Mouse (Mus musculus): ENCODE measurements around the gene Tmem151b. TPM values are rescaled to one million over a fixed set of nuclear protein-coding genes. Genes with fewer than 3 reads are reported as not detected.

The Tmem151b gene
- 9.2 and 11.1 TPM in 2 replicates for polyA plus RNA-seq (2016; fragmentation: Nextera tagmentation; extraction: Ambion mirVana)

DNA sequence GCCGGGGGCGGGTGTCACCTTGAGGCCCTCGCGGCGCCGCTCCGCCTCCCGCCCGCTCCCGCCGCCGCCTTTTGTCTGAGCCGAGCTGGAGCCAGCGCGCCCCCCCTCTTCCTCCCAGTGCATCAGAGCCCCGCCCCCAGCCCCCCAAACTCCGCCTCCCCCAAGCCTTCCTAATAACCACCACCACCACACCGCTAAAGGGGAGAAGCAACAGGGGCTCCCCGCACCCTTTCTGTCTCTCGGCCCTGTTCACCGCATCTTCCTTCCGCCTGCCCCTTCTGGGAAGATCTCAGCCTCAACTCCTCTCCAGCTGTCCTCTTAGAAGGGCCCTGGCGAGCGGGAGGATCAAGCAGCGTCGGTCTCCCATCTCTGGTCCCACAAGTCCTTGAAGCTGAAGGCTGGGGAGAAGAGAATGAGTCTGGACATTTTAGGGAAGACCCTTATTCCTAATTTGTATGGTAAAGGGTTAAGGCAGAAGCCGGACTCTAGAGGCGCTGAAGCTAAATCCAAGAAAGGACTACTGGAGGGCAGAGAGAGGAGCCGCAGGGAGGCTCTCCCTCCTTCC is at the start of gene Tmem151b:
Gene Tmem151b, minus strand, starts transcription at position 61 of the 565 bp plus-strand sequence.
- peak; percentile 12; the same call in 1 of the 2 replicates for ATAC-seq (ENCODE audit: insufficient number of reproducible peaks, insufficient read depth, low FRiP score, low TSS enrichment)
- H3K9me3 ChIP-seq, result no peaks in the 10 kb centered on the region

DNA sequence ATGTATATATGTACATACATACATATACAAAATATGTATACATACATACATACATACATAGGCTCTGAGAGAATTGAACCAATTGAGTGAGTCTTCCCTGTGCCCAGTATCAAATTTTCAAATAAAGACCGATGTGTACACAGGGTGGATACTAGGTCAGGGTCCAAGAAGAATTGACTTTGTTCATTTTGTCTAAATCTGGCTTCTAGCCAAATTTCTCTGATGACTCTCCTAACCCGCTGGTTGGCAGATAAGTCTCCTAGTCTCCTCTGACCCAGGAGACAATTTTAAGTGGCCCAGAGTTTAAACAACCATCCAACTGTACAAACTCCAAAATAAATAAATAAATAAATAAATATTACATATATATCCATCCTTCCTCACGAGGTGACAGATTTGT is 49.4 kb upstream of the Tmem151b start:
- Histone ChIP-seq H3K4me1 (peaks cover 55% of the 10 kb centered on the region), H3K9me3 (no peaks in the 10 kb centered on the region), H3K4me2 (replicated peaks) (peak overlapping the region; percentile 65), H3K27ac (no peak overlapping the region), H3K4me3 (no peak overlapping the region), H3K9ac (no peak overlapping the region; the same call in 1 of the 2 replicates), H3K27me3 (peaks cover 51% of the 10 kb centered on the region), H3K36me3 (no peaks in the 10 kb centered on the region)
- no peak for ATAC-seq (ENCODE audit: insufficient number of reproducible peaks, insufficient read depth, low FRiP score, low TSS enrichment)
- WGBS, result 58% methylated on average over 3 of the region's 3 CpGs

More for the DNA sequence above, at the start of gene Tmem151b:
- peaks cover 8% of the 10 kb centered on the region for H3K36me3 ChIP-seq
- H3K27ac ChIP-seq, result peak within 1 kb of the TSS; percentile 83
- WGBS, result 1% methylated on average over 12 of the region's 29 CpGs
- H3K4me2 ChIP-seq (replicated peaks), result peak within 1 kb of the TSS; percentile 72
- peaks cover 41% of the 10 kb centered on the region for H3K27me3 ChIP-seq
- H3K4me3 ChIP-seq, result peak within 1 kb of the TSS; percentile 79
- peaks cover 26% of the 10 kb centered on the region for H3K4me1 ChIP-seq
- H3K9ac ChIP-seq, result peak within 1 kb of the TSS; percentile 93

GRCm38 (mm10) chr17:45598376-45598775 is 48.9 kb upstream of the Tmem151b start:
- ATAC-seq (ENCODE audit: insufficient number of reproducible peaks, insufficient read depth, low FRiP score, low TSS enrichment), result no peak
- peaks cover 55% of the 10 kb centered on the region for H3K27me3 ChIP-seq
- H3K4me3 ChIP-seq, result no peak overlapping the region
- H3K4me2 ChIP-seq (replicated peaks), result no peak overlapping the region
- H3K9ac ChIP-seq, result no peak overlapping the region
- H3K9me3 ChIP-seq, result no peaks in the 10 kb centered on the region
- WGBS, result 75% methylated on average over 2 of the region's 2 CpGs
- H3K27ac ChIP-seq, result no peak overlapping the region
- H3K4me1 ChIP-seq, result peaks cover 60% of the 10 kb centered on the region
- H3K36me3 ChIP-seq, result no peaks in the 10 kb centered on the region

DNA sequence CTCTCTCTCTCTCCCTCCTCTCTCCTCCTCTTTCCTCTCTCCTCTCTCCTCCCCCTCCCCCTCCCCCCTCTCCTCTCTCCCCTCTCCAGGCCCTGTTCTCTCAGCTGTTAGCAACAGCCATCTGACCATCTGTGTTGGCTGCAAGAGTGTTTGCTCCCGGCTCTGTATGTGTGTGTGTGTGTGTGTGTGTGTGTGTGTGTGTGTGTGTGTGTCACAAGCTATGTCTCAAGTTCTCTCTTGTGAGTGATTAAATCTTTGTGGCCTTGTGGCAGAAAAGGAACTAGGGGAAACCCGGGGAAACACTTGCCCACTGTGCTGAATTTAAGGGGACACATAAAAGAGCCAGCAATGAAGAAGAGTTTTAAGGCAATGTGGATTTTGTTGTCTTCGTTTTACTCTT is 48.3 kb upstream of the Tmem151b start:
- 26% methylated on average over 3 of the region's 3 CpGs for WGBS
- Histone ChIP-seq H3K27me3 (peaks cover 55% of the 10 kb centered on the region), H3K36me3 (no peaks in the 10 kb centered on the region), H3K4me3 (no peak overlapping the region), H3K4me2 (replicated peaks) (no peak overlapping the region), H3K9ac (no peak overlapping the region), H3K9me3 (no peaks in the 10 kb centered on the region), H3K4me1 (peaks cover 66% of the 10 kb centered on the region), H3K27ac (no peak overlapping the region)
- no peak for ATAC-seq (ENCODE audit: insufficient number of reproducible peaks, insufficient read depth, low FRiP score, low TSS enrichment)

- H3K9me3 ChIP-seq, result no peaks in the 10 kb centered on the region
- H3K36me3 ChIP-seq, result no peaks in the 10 kb centered on the region
- no peak overlapping the region for H3K4me3 ChIP-seq
- no peak overlapping the region for H3K4me2 ChIP-seq (replicated peaks)
- 26% methylated on average over 11 of the region's 11 CpGs for WGBS
- H3K27me3 ChIP-seq, result peaks cover 48% of the 10 kb centered on the region
- H3K27ac ChIP-seq, result peak overlapping the region; percentile 51
- no peak overlapping the region for H3K9ac ChIP-seq
- ATAC-seq (ENCODE audit: insufficient number of reproducible peaks, insufficient read depth, low FRiP score, low TSS enrichment), result 0 out of 2 replicates have a peak, but pooled peaks have one; percentile 19
- peaks cover 70% of the 10 kb centered on the region for H3K4me1 ChIP-seq
Observed at GRCm38 (mm10) chr17:45596631-45597396, 47.3 kb upstream of the Tmem151b start.

DNA sequence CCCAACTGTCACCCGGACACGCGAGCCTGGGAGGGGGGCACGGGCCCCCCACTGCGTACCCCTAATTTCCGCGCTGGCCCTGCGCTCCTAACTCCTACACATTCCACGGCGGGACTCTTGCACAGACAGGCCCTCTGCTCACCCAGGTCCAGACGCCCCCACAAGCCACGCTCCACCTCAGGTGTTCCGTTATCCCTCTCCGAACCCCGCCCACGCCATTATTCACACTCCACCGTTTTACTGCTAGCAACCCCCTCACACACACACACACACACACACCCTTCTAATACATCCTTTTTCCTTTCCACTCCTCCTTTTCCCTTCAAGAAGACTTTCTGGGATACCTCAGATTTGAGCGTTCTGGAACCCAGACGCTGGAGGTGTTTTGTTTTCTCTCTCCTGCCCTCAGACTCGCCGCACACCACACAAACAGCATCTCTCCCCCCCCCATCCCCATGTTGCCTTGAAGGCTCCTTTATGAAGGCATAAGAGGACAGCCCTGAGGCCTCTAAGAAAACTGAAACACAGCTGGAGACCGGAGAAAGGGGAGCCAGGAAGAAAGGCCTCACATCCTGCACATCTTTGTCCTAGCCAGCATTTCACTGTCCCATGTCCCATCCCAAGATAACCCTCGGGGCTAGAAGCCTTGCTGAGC is 46.4 kb upstream of the Tmem151b start:
- Histone ChIP-seq H3K36me3 (no peaks in the 10 kb centered on the region), H3K4me1 (peaks cover 67% of the 10 kb centered on the region), H3K9me3 (no peaks in the 10 kb centered on the region), H3K4me2 (replicated peaks) (peak overlapping the region; percentile 98), H3K27me3 (peaks cover 39% of the 10 kb centered on the region), H3K4me3 (peak overlapping the region; percentile 52), H3K9ac (peak overlapping the region; percentile 68), H3K27ac (0 out of 2 replicates have a peak overlapping the region, but pooled peaks have one; percentile 26)
- WGBS, result 5% methylated on average over 23 of the region's 23 CpGs
- peak; percentile 3; the same call in 1 of the 2 replicates for ATAC-seq (ENCODE audit: insufficient number of reproducible peaks, insufficient read depth, low FRiP score, low TSS enrichment)

DNA sequence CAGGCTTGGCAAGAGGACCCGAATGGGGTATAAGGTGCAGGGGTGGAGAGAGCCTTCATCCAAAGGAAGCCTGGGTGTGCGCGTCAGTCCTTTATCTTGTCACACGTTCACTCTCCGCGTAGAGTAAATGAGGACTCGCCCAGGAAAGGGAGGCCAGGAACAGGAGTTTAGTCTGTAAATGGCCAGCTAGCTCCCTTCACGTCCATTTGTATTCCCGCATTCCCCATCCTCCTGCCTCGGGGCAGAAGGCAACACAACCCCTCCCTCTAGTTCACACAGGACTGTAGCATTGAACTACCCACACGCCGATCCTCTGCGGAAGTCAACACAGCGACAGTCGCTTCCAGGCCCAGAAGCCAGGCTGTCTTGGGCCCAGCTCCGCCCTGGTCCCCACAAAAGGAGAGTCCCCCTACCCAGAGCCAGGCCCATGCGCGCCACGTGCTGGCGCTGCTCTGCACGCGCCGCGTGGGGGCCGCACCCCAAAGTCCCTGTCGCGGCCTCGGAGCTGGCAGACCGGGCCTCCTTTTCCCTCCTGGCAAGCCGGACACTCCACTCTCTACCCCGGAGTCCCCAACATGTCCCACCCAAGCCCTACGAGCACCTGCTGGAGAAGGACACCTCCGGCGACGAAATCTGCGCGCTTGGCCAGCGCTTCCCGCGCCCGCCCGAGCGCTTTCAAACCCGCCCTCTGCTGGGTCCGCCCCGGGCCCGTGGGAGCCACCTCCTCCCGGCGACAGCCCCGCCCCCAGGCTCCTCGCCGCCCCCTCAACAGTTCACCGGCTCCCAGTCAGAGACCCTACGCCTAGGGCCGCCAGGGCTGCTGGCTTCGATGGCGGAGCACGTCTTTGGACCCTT is 45.6 kb upstream of the Tmem151b start:
- Histone ChIP-seq H3K4me1 (peaks cover 62% of the 10 kb centered on the region), H3K9ac (peak overlapping the region; percentile 68), H3K36me3 (no peaks in the 10 kb centered on the region), H3K27ac (0 out of 2 replicates have a peak overlapping the region, but pooled peaks have one; percentile 26), H3K27me3 (peaks cover 31% of the 10 kb centered on the region), H3K9me3 (no peaks in the 10 kb centered on the region), H3K4me2 (replicated peaks) (peak overlapping the region; percentile 98), H3K4me3 (peak overlapping the region; percentile 52)
- peak; percentile 64 for ATAC-seq (ENCODE audit: insufficient number of reproducible peaks, insufficient read depth, low FRiP score, low TSS enrichment)
- 1% methylated on average over 58 of the region's 58 CpGs for WGBS

GRCm38 (mm10) chr17:45594195-45594594 is 44.7 kb upstream of the Tmem151b start:
- WGBS, result 34% methylated on average over 8 of the region's 8 CpGs
- Histone ChIP-seq H3K4me1 (peaks cover 53% of the 10 kb centered on the region), H3K4me2 (replicated peaks) (peak overlapping the region; percentile 98), H3K36me3 (no peaks in the 10 kb centered on the region), H3K9ac (no peak overlapping the region), H3K4me3 (peak overlapping the region; percentile 52), H3K27ac (no peak overlapping the region), H3K27me3 (peaks cover 30% of the 10 kb centered on the region), H3K9me3 (no peaks in the 10 kb centered on the region)
- ATAC-seq (ENCODE audit: insufficient number of reproducible peaks, insufficient read depth, low FRiP score, low TSS enrichment), result no peak

DNA sequence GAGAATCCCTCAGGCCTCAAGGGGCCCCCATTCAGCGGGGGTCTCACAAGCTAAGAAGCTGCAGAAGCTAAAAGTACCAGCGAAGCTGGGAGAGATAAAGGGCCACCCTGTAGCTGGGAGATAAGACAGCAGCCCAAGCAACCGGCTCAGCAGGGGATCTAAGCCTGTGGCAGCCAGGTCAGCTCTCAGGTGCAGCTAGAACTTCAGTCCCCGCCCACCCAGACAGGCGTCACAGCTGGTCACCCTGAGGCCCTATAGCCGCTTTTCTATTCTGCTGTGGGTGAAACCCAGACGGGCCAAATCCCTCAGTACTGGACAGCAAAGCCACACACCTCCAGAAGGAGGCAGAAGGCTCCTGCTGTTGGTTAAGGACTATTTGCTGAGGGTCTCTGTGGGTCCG is 44.0 kb upstream of the Tmem151b start:
- H3K36me3 ChIP-seq, result no peaks in the 10 kb centered on the region
- peak overlapping the region; percentile 98; the same call in 1 of the 2 replicates for H3K4me2 ChIP-seq (replicated peaks)
- no peak overlapping the region for H3K4me3 ChIP-seq
- WGBS, result 20% methylated on average over 8 of the region's 8 CpGs
- peaks cover 30% of the 10 kb centered on the region for H3K27me3 ChIP-seq
- no peak for ATAC-seq (ENCODE audit: insufficient number of reproducible peaks, insufficient read depth, low FRiP score, low TSS enrichment)
- peaks cover 52% of the 10 kb centered on the region for H3K4me1 ChIP-seq
- H3K27ac ChIP-seq, result no peak overlapping the region
- no peak overlapping the region for H3K9ac ChIP-seq
- H3K9me3 ChIP-seq, result no peaks in the 10 kb centered on the region

GRCm38 (mm10) chr17:45592606-45593431 is 43.3 kb upstream of the Tmem151b start:
- 54% methylated on average over 8 of the region's 8 CpGs for WGBS

More at GRCm38 (mm10) chr17:45592606-45593431, 43.3 kb upstream of the Tmem151b start:
- no peak overlapping the region for H3K4me3 ChIP-seq
- ATAC-seq (ENCODE audit: insufficient number of reproducible peaks, insufficient read depth, low FRiP score, low TSS enrichment), result no peak
- H3K4me2 ChIP-seq (replicated peaks), result peak overlapping the region; percentile 98
- H3K27ac ChIP-seq, result 0 out of 2 replicates have a peak overlapping the region, but pooled peaks have one; percentile 18
- H3K9ac ChIP-seq, result peak overlapping the region; percentile 17; the same call in 1 of the 2 replicates
- H3K4me1 ChIP-seq, result peaks cover 52% of the 10 kb centered on the region
- no peaks in the 10 kb centered on the region for H3K9me3 ChIP-seq
- H3K27me3 ChIP-seq, result peaks cover 30% of the 10 kb centered on the region
- H3K36me3 ChIP-seq, result no peaks in the 10 kb centered on the region
